ENCODE assay signal across 1 mouse cellular context in the genomic region with DNA sequence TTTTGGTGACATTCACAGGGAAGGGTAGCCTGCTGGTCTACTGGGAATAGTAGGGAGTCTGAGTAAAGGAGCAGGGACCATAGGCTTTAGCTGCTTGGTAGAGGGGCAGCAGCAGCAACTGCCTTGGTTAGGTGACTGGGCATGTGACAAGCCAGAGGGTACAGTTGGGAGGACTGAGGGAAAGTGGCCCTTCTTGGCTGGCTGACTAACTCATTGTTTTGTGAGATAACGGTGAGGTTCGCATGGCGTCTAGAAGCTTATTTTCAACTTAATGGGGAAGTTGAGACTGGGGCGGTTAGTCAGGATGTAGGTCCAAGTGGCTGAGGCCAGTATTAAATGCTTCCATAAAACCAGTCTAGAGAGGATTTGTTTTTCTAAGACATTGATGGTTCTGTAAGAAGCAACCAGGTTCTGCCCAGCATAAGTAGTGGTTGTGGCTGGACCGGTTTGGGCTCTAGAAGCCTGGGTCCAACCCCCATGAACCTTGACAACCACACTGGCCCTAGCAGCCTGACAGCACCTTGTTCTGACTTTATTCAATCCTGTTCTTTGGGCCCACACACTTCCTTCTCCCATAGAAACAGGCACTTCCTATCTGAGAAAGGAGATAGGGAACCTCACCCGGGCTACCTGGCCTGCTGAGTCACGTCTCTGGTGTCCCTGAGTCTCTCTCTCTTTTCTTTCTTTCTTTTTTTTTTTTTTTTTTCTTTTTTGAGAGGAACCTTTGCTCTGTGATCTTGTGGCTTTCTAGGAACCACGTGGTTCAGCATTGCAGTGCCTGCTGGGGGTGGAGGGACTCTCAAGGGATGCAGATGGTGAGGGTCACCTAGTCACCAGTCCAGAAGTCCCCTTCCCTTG.
TF ChIP-seq lines count a peak whose summit lies in the region.

No protein-coding gene starts in this region.

TF ChIP-seq in MEL, 35 proteins besides CTCF, POLR2A, EP300 and RAD21 (continued from another document):
- peak; percentile 70 for TF ChIP-seq GATA1 (IDR thresholded peaks at IDR 0.05; ENCODE audit: low read depth, low read length)
- 0 out of 2 replicates have a peak, but pooled peaks have one; percentile 57 for TF ChIP-seq TBP (IDR thresholded peaks at IDR 0.05; ENCODE audit: low read depth, low read length)
- peak in 1 of 2 experiments; percentile 33; a peak in 1 of 4 replicates for TF ChIP-seq USF2 (IDR thresholded peaks at IDR 0.05; ENCODE audit: borderline replicate concordance in 1 of 2, insufficient read depth in 1 of 2, low read depth in 1 of 2, low read length in 2 of 2)
- TF ChIP-seq NELFE (IDR thresholded peaks at IDR 0.05; ENCODE audit: low read depth, low read length), result peak; percentile 58
- peak; percentile 18 for TF ChIP-seq HCFC1 (IDR thresholded peaks at IDR 0.05; ENCODE audit: low read depth, low read length)
- TF ChIP-seq ZMIZ1 (IDR thresholded peaks at IDR 0.05; ENCODE audit: low read depth, low read length), result no peak
- TF ChIP-seq ZKSCAN1 (IDR thresholded peaks at IDR 0.05; ENCODE audit: low read depth, low read length), result peak; percentile 29; the same call in 1 of the 2 replicates
- TF ChIP-seq CHD2 (IDR thresholded peaks at IDR 0.05; ENCODE audit: low read length), result no peak
- TF ChIP-seq MAZ (IDR thresholded peaks at IDR 0.05; ENCODE audit: low read depth, low read length), result peak; percentile 3; the same call in 1 of the 2 replicates
- peak; percentile 44 for TF ChIP-seq JUND (IDR thresholded peaks at IDR 0.05; ENCODE audit: low read depth, low read length)
- no peak for TF ChIP-seq E2F4 (IDR thresholded peaks at IDR 0.05; ENCODE audit: borderline replicate concordance, low read depth, low read length)
- 0 out of 2 replicates have a peak, but pooled peaks have one; percentile 9 for TF ChIP-seq KAT2A (conservative IDR thresholded peaks at IDR 0.05; ENCODE audit: low read depth, low read length)
- peak; percentile 67 for TF ChIP-seq TAL1 (IDR thresholded peaks at IDR 0.05; ENCODE audit: low read length)
- TF ChIP-seq MXI1 (IDR thresholded peaks at IDR 0.05; ENCODE audit: low read depth, low read length), result peak; percentile 75
- no peak for TF ChIP-seq UBTF (IDR thresholded peaks at IDR 0.05; ENCODE audit: borderline replicate concordance, insufficient read depth, low read depth, low read length)
- TF ChIP-seq USF1 (IDR thresholded peaks at IDR 0.05; ENCODE audit: low read depth, low read length), result peak; percentile 90
- TF ChIP-seq SMC3 (IDR thresholded peaks at IDR 0.05; ENCODE audit: low read depth, low read length), result no peak
- TF ChIP-seq GABPA (IDR thresholded peaks at IDR 0.05; ENCODE audit: low read depth, low read length), result peak; percentile 80
- no peak for TF ChIP-seq NRF1 (IDR thresholded peaks at IDR 0.05; ENCODE audit: insufficient read depth, low read depth, low read length, poor library complexity, severe bottlenecking)
- TF ChIP-seq BHLHE40 (IDR thresholded peaks at IDR 0.05; ENCODE audit: borderline replicate concordance, low read depth, low read length), result peak; percentile 17; the same call in 1 of the 2 replicates
- TF ChIP-seq MEF2A (IDR thresholded peaks at IDR 0.05; ENCODE audit: extremely low read depth, insufficient replicate concordance, low read depth, low read length, poor library complexity, severe bottlenecking), result no peak
- TF ChIP-seq CHD1 (IDR thresholded peaks at IDR 0.05; ENCODE audit: low read depth, low read length), result peak; percentile 55; the same call in 1 of the 2 replicates
- peak; percentile 53; the same call in 1 of the 2 replicates for TF ChIP-seq ELF1 (IDR thresholded peaks at IDR 0.05; ENCODE audit: low read depth, low read length)
- peak; percentile 86 for TF ChIP-seq SIN3A (IDR thresholded peaks at IDR 0.05; ENCODE audit: low read length)
- peak; percentile 75 for TF ChIP-seq ETS1 (IDR thresholded peaks at IDR 0.05; ENCODE audit: low read depth, low read length)
- peak; percentile 72; the same call in 1 of the 2 replicates for TF ChIP-seq MYB (IDR thresholded peaks at IDR 0.05; ENCODE audit: low read depth, low read length)
- no peak; the same call in 1 of the 2 replicates for TF ChIP-seq POLR2AphosphoS2 (IDR thresholded peaks at IDR 0.05; ENCODE audit: low read length)
- TF ChIP-seq POLR2AphosphoS5 (IDR thresholded peaks at IDR 0.05; ENCODE audit: borderline replicate concordance, low read depth, low read length), result no peak
- peak; percentile 49; the same call in 1 of the 2 replicates for TF ChIP-seq MAFK (IDR thresholded peaks at IDR 0.05; ENCODE audit: borderline replicate concordance, low read depth, low read length)
- TF ChIP-seq ZC3H11A (IDR thresholded peaks at IDR 0.05; ENCODE audit: low read depth, low read length), result no peak
- TF ChIP-seq MYC (IDR thresholded peaks at IDR 0.05; ENCODE audit: low read depth, low read length), result peak; percentile 92
- peak; percentile 98 for TF ChIP-seq ZNF384 (IDR thresholded peaks at IDR 0.05; ENCODE audit: low read depth, low read length)
- TF ChIP-seq TCF12 (IDR thresholded peaks at IDR 0.05; ENCODE audit: low read depth, low read length), result peak; percentile 58
